12 mouse cellular contexts compared by ENCODE assay signal in genomic region chr4:152295916-152296315, GRCm38 (mm10). TPM values are rescaled to one million over a fixed set of nuclear protein-coding genes. Genes with fewer than 3 reads are reported as not detected.
DNase-seq lines count a peak whose midpoint lies in the region; ATAC-seq and TF ChIP-seq lines count a peak whose summit lies in the region.
"Had no signal": no experiment of that assay in that cellular context is flagged by ENCODE, and none has a peak within 500 bp of the region (broad histone marks: within the 10 kb centered on the region; RNA-seq: fewer than 3 reads in every experiment).

No protein-coding gene starts in this region.

- ATAC-seq in lung, postnatal 0 days, result no peak

- H3K9ac ChIP-seq in lung, postnatal 0 days (replicated peaks; ENCODE audit: low read depth), result no peak overlapping the region

- H3K4me3 ChIP-seq in lung, postnatal 0 days (ENCODE audit: low read depth, low read length), result no peak overlapping the region
- H3K4me3 ChIP-seq in limb, embryonic 10.5 days, result peak overlapping the region; percentile 100; the same call in 1 of the 2 replicates

- H3K27me3 ChIP-seq in lung, postnatal 0 days (replicated peaks; ENCODE audit: insufficient read depth, low read length), result peaks cover 26% of the 10 kb centered on the region
- peaks cover 51% of the 10 kb centered on the region for H3K27me3 ChIP-seq in limb, embryonic 10.5 days (ENCODE audit: low read depth, poor library complexity, severe bottlenecking)

- TF ChIP-seq CTCF in lung, postnatal 0 days (IDR thresholded peaks at IDR 0.05), result no peak

- peak; percentile 64 for DNase-seq in lung, postnatal 0 days (ENCODE audit: low spot score)
- DNase-seq in lung, adult 18-20 months, result no peak
- peak; percentile 52 for DNase-seq in NIH3T3 (ENCODE audit: low read depth)
- no peak for DNase-seq in limb, embryonic 10.5 days (ENCODE audit: low spot score)
- DNase-seq in thymus, postnatal 25 days, result peak; percentile 48
- DNase-seq in embryo, embryonic 11 days, result no peak
- no peak for DNase-seq in adrenal gland, postnatal 36 days
- DNase-seq: adrenal gland, adult 8-10 months; kidney, adult 2 months had no signal

- no peak overlapping the region for H3K4me2 ChIP-seq in lung, postnatal 0 days (replicated peaks; ENCODE audit: low read depth, low read length)

- H3K36me3 ChIP-seq in lung, postnatal 0 days (ENCODE audit: insufficient read depth, low read length), result no peaks in the 10 kb centered on the region
- peaks cover 16% of the 10 kb centered on the region for H3K36me3 ChIP-seq in limb, embryonic 10.5 days

- TF ChIP-seq EP300 in lung, postnatal 0 days (IDR thresholded peaks at IDR 0.05), result no peak

- H3K4me1 ChIP-seq in lung, postnatal 0 days (ENCODE audit: insufficient read depth, low read depth, low read length), result peaks cover 10% of the 10 kb centered on the region; the same call in 1 of the 2 replicates
- peaks cover 56% of the 10 kb centered on the region for H3K4me1 ChIP-seq in limb, embryonic 10.5 days

- 21% methylated on average over 4 of the region's 4 CpGs for WGBS in lung, postnatal 0 days
- WGBS in limb, embryonic 10.5 days, result 55% methylated on average over 4 of the region's 4 CpGs

- H3K9me3 ChIP-seq in lung, postnatal 0 days (ENCODE audit: low read length), result no peaks in the 10 kb centered on the region
- H3K9me3 ChIP-seq in limb, embryonic 10.5 days (replicated peaks), result no peaks in the 10 kb centered on the region
- H3K9me3 ChIP-seq: limb, embryonic 15.5 days had no signal

- H3K27ac ChIP-seq in lung, postnatal 0 days (ENCODE audit: low read length), result no peak overlapping the region
- H3K27ac ChIP-seq in limb, embryonic 10.5 days, result no peak overlapping the region

RNA-seq across cellular contexts. Expression of gene Icmt, which starts 1.1 kb away (rescaled TPM):
- polyA plus RNA-seq in lung, postnatal 0 days (2015; fragmentation: Nextera tagmentation; extraction: Ambion mirVana), result 16.9 and 18.9 TPM in 2 replicates
- 31.4 and 33.9 TPM in 2 replicates for polyA plus RNA-seq in limb, embryonic 10.5 days (2016; fragmentation: Nextera tagmentation; extraction: Ambion mirVana)
- 10 to 100 TPM; 49.0 to 50.2 TPM for total RNA-seq in adrenal gland, postnatal 36 days (2021)

RNA-seq across cellular contexts. Expression of gene Hes3, which starts 4.5 kb away (rescaled TPM):
- not detected in 2 replicates for polyA plus RNA-seq in lung, postnatal 0 days (2015; fragmentation: Nextera tagmentation; extraction: Ambion mirVana)
- polyA plus RNA-seq in limb, embryonic 10.5 days (2016; fragmentation: Nextera tagmentation; extraction: Ambion mirVana), result not detected in 2 replicates
- total RNA-seq in adrenal gland, postnatal 36 days (2021), result not detected
- total RNA-seq: adrenal gland, adult 8-10 months; gastrocnemius, adult 18-20 months; neutrophil, adult 5-6 weeks had no signal
- polyA plus RNA-seq: kidney, adult 2 months; limb, embryonic 15.5 days had no signal

RNA-seq across cellular contexts. Expression of gene Gpr153, which starts 21.9 kb away (rescaled TPM):
- 11.1 and 12.3 TPM in 2 replicates for polyA plus RNA-seq in lung, postnatal 0 days (2015; fragmentation: Nextera tagmentation; extraction: Ambion mirVana)
- polyA plus RNA-seq in limb, embryonic 10.5 days (2016; fragmentation: Nextera tagmentation; extraction: Ambion mirVana), result 1.4 and 3.0 TPM in 2 replicates
- total RNA-seq in adrenal gland, postnatal 36 days (2021), result 1 to 10 TPM; 4.7 to 7.2 TPM

RNA-seq across cellular contexts. Expression of gene Rnf207, which starts 22.9 kb away (rescaled TPM):
- 0.53 and 0.70 TPM in 2 replicates for polyA plus RNA-seq in lung, postnatal 0 days (2015; fragmentation: Nextera tagmentation; extraction: Ambion mirVana)
- polyA plus RNA-seq in limb, embryonic 10.5 days (2016; fragmentation: Nextera tagmentation; extraction: Ambion mirVana), result 0.70 and 1.1 TPM in 2 replicates
- under 1 TPM; 0.46 to 0.96 TPM for total RNA-seq in adrenal gland, postnatal 36 days (2021)
- total RNA-seq: gastrocnemius, adult 18-20 months; neutrophil, adult 5-6 weeks had no signal

RNA-seq across cellular contexts. Expression of gene Rpl22, which starts 29.6 kb away (rescaled TPM):
- 265 and 266 TPM in 2 replicates for polyA plus RNA-seq in lung, postnatal 0 days (2015; fragmentation: Nextera tagmentation; extraction: Ambion mirVana)
- polyA plus RNA-seq in limb, embryonic 10.5 days (2016; fragmentation: Nextera tagmentation; extraction: Ambion mirVana), result 352 and 417 TPM in 2 replicates
- total RNA-seq in adrenal gland, postnatal 36 days (2021), result 100 to 1,000 TPM; 496 to 507 TPM

Comparison
In these comparisons a context has a peak if more than half of its experiments do, and no peak if none do; other contexts are left out.
1. DNase-seq: peak in lung, postnatal 0 days (single experiment), NIH3T3 (single experiment) and thymus, postnatal 25 days (single experiment); none in lung, adult 18-20 months (0 of 2), limb, embryonic 10.5 days (single experiment), embryo, embryonic 11 days (single experiment) and adrenal gland, postnatal 36 days (0 of 2).